Mouse (Mus musculus) midbrain, embryonic 13.5 days (tissue): ENCODE data around the gene Fam78b. TPM values are rescaled to one million over a fixed set of nuclear protein-coding genes. Genes with fewer than 3 reads are reported as not detected.

Experiments used
- ATAC-seq: fragments of 200-750 bp; cut with Nextera tagmentation; 2 replicates; pipeline ENCODE4 v1.8.0; 2017; ENCODE audit warnings: mild to moderate bottlenecking, moderate TSS enrichment, moderate library complexity
- H3K27ac ChIP-seq: fragments of 300-500 bp; sonication (generic); 2 replicates; pipeline ENCODE4 v1.5.1; 2015; ENCODE audit warnings: inconsistent platforms, mild to moderate bottlenecking, moderate library complexity
- H3K27me3 ChIP-seq: fragments of 300-500 bp; sonication (generic); 2 replicates; pipeline ENCODE4 v1.6.1; 2015; ENCODE audit warnings: mild to moderate bottlenecking, inconsistent platforms
- H3K36me3 ChIP-seq: fragments of 300-500 bp; sonication (generic); 2 replicates; pipeline ENCODE4 v1.6.1; 2015; ENCODE audit warnings: mild to moderate bottlenecking, inconsistent platforms
- H3K4me1 ChIP-seq: fragments of 300-500 bp; sonication (generic); replicated peaks from 2 replicates; pipeline ENCODE4 v1.6.1; 2015; ENCODE audit warnings: inconsistent platforms
- H3K4me2 ChIP-seq: fragments of 300-500 bp; sonication (generic); replicated peaks from 2 replicates; pipeline ENCODE4 v1.6.1; 2015; ENCODE audit warnings: moderate library complexity, mild to moderate bottlenecking, inconsistent platforms
- H3K4me3 ChIP-seq: fragments of 300-500 bp; sonication (generic); replicated peaks from 2 replicates; pipeline ENCODE4 v1.5.1; 2015; ENCODE audit warnings: mild to moderate bottlenecking, inconsistent platforms
- H3K9ac ChIP-seq: fragments of 300-500 bp; sonication (generic); replicated peaks from 2 replicates; pipeline ENCODE4 v1.6.1; 2015; ENCODE audit warnings: mild to moderate bottlenecking, inconsistent platforms
- H3K9me3 ChIP-seq: fragments of 300-500 bp; sonication (generic); 2 replicates; pipeline ENCODE4 v1.6.1; 2016; ENCODE audit warnings: mild to moderate bottlenecking, inconsistent platforms
- WGBS: fragments of 180-500 bp; shearing (Covaris S2); methylation state at CpG from one replicate; pipeline ENCODE4 v1.1.7; 2015; 5-methylcytosine and 5-hydroxymethylcytosine counted together
- polyA plus RNA-seq: library from polyadenylated mRNA; unstranded; fragments of >200 nt; fragmentation: Nextera tagmentation; extraction: Ambion mirVana; gene quantifications from 2 replicates; pipeline ENCODE4 v1.2.1, GENCODE M21; 2015

Gene Fam78b
- 8.2 and 9.1 TPM in 2 replicates for polyA plus RNA-seq

- H3K4me3 ChIP-seq, result peak within 1 kb of the TSS; percentile 81
- 0 out of 2 replicates have a peak, but pooled peaks cover 3% of the 10 kb centered on the region for H3K27me3 ChIP-seq
- peak within 1 kb of the TSS; percentile 87 for H3K9ac ChIP-seq
- under 1% methylated on average over 65 of the region's 85 CpGs for WGBS
- no peaks in the 10 kb centered on the region for H3K36me3 ChIP-seq
- H3K4me2 ChIP-seq, result peak within 1 kb of the TSS; percentile 78
- peaks cover 39% of the 10 kb centered on the region for H3K4me1 ChIP-seq
- peak within 1 kb of the TSS; percentile 96 for H3K27ac ChIP-seq
- no peaks in the 10 kb centered on the region for H3K9me3 ChIP-seq
- peak; percentile 79 for ATAC-seq
These were observed at the start of gene Fam78b for GRCm38 (mm10) chr1:167001174-167001843. Gene Fam78b (plus strand): TSS chr1:167001417.

- no peak for ATAC-seq
- Histone ChIP-seq H3K9me3 (no peaks in the 10 kb centered on the region), H3K27me3 (no peaks in the 10 kb centered on the region), H3K4me1 (no peaks in the 10 kb centered on the region), H3K27ac (no peak overlapping the region), H3K4me3 (no peak overlapping the region), H3K4me2 (no peak overlapping the region), H3K36me3 (no peaks in the 10 kb centered on the region), H3K9ac (no peak overlapping the region)
- WGBS, result 42% methylated on average over 10 of the region's 10 CpGs
These were observed 36.7 kb upstream of the Fam78b start for GRCm38 (mm10) chr1:166964508-166964907.

- WGBS, result 82% methylated on average over 5 of the region's 5 CpGs
- Histone ChIP-seq H3K9me3 (no peaks in the 10 kb centered on the region), H3K4me2 (no peak overlapping the region), H3K27me3 (no peaks in the 10 kb centered on the region), H3K4me3 (no peak overlapping the region), H3K4me1 (no peaks in the 10 kb centered on the region), H3K27ac (no peak overlapping the region), H3K9ac (no peak overlapping the region), H3K36me3 (no peaks in the 10 kb centered on the region)
- ATAC-seq, result no peak
These were observed 32.9 kb upstream of the Fam78b start for GRCm38 (mm10) chr1:166968271-166968670.

- no peaks in the 10 kb centered on the region for H3K27me3 ChIP-seq
- H3K4me2 ChIP-seq, result no peak overlapping the region
- H3K4me1 ChIP-seq, result peaks cover 6% of the 10 kb centered on the region
- H3K9me3 ChIP-seq, result no peaks in the 10 kb centered on the region
- no peak for ATAC-seq
- H3K27ac ChIP-seq, result no peak overlapping the region
- whole genome bisulfite sequencing, result 92% methylated on average over 3 of the region's 3 CpGs
- no peaks in the 10 kb centered on the region for H3K36me3 ChIP-seq
- H3K9ac ChIP-seq, result no peak overlapping the region
- no peak overlapping the region for H3K4me3 ChIP-seq
These were observed 27.5 kb upstream of the Fam78b start for GRCm38 (mm10) chr1:166973731-166974130.

GRCm38 (mm10) chr1:166978611-166979010, 22.6 kb upstream of the Fam78b start:
- no peak for ATAC-seq
- no peak overlapping the region for H3K27ac ChIP-seq

GRCm38 (mm10) chr1:166994266-166994665, 7.0 kb upstream of the Fam78b start:
- H3K4me1 ChIP-seq, result no peaks in the 10 kb centered on the region
- no peaks in the 10 kb centered on the region for H3K27me3 ChIP-seq
- WGBS, result 75% methylated on average over 5 of the region's 5 CpGs
- no peaks in the 10 kb centered on the region for H3K36me3 ChIP-seq
- no peak overlapping the region for H3K4me2 ChIP-seq
- ATAC-seq, result no peak
- H3K4me3 ChIP-seq, result no peak overlapping the region
- no peaks in the 10 kb centered on the region for H3K9me3 ChIP-seq
- H3K9ac ChIP-seq, result no peak overlapping the region
- H3K27ac ChIP-seq, result no peak overlapping the region

More at GRCm38 (mm10) chr1:166978611-166979010, 22.6 kb upstream of the Fam78b start:
- Histone ChIP-seq H3K9ac (no peak overlapping the region), H3K4me3 (no peak overlapping the region), H3K4me1 (peaks cover 6% of the 10 kb centered on the region), H3K36me3 (no peaks in the 10 kb centered on the region), H3K27me3 (no peaks in the 10 kb centered on the region), H3K4me2 (no peak overlapping the region), H3K9me3 (no peaks in the 10 kb centered on the region)
- 71% methylated on average over 5 of the region's 5 CpGs for WGBS

- no peak overlapping the region for H3K4me3 ChIP-seq
- no peaks in the 10 kb centered on the region for H3K27me3 ChIP-seq
- WGBS, result 94% methylated on average over 8 of the region's 8 CpGs
- no peak overlapping the region for H3K9ac ChIP-seq
- H3K4me1 ChIP-seq, result peaks cover 6% of the 10 kb centered on the region
- ATAC-seq, result no peak
- no peak overlapping the region for H3K27ac ChIP-seq
- no peak overlapping the region for H3K4me2 ChIP-seq
- no peaks in the 10 kb centered on the region for H3K9me3 ChIP-seq
- H3K36me3 ChIP-seq, result no peaks in the 10 kb centered on the region
These were observed 5.0 kb upstream of the Fam78b start for GRCm38 (mm10) chr1:166996250-166996649.

- Histone ChIP-seq H3K4me2 (no peak overlapping the region), H3K4me3 (no peak overlapping the region), H3K36me3 (no peaks in the 10 kb centered on the region), H3K9me3 (no peaks in the 10 kb centered on the region), H3K27ac (no peak overlapping the region), H3K9ac (no peak overlapping the region), H3K4me1 (peaks cover 6% of the 10 kb centered on the region), H3K27me3 (no peaks in the 10 kb centered on the region)
- WGBS, result 82% methylated on average over 7 of the region's 7 CpGs
- no peak for ATAC-seq
These were observed 4.4 kb upstream of the Fam78b start for GRCm38 (mm10) chr1:166996811-166997210.

GRCm38 (mm10) chr1:167000529-167001173, 566 bp upstream of the Fam78b start:
- no peaks in the 10 kb centered on the region for H3K36me3 ChIP-seq
- peak overlapping the region; percentile 87 for H3K9ac ChIP-seq
- 0 out of 2 replicates have a peak, but pooled peaks cover 3% of the 10 kb centered on the region for H3K27me3 ChIP-seq
- peaks cover 34% of the 10 kb centered on the region for H3K4me1 ChIP-seq
- peak overlapping the region; percentile 81 for H3K4me3 ChIP-seq
- H3K9me3 ChIP-seq, result no peaks in the 10 kb centered on the region
- peak overlapping the region; percentile 96 for H3K27ac ChIP-seq
- ATAC-seq, result peak; percentile 87
- WGBS, result under 1% methylated on average over 39 of the region's 76 CpGs
- H3K4me2 ChIP-seq, result peak overlapping the region; percentile 78

- Histone ChIP-seq H3K9ac (peak overlapping the region; percentile 87), H3K4me1 (peaks cover 42% of the 10 kb centered on the region), H3K27me3 (0 out of 2 replicates have a peak, but pooled peaks cover 3% of the 10 kb centered on the region), H3K27ac (peak overlapping the region; percentile 96), H3K4me3 (peak overlapping the region; percentile 81), H3K36me3 (no peaks in the 10 kb centered on the region), H3K9me3 (no peaks in the 10 kb centered on the region), H3K4me2 (peak overlapping the region; percentile 78)
- peak; percentile 0; the same call in 1 of the 2 replicates for ATAC-seq
- WGBS, result under 1% methylated on average over 30 of the region's 30 CpGs
These were observed 748 bp downstream of the Fam78b start for GRCm38 (mm10) chr1:167001844-167002485.

GRCm38 (mm10) chr1:167002486-167002850, 1.3 kb downstream of the Fam78b start:
- H3K9me3 ChIP-seq, result no peaks in the 10 kb centered on the region
- WGBS, result 2% methylated on average over 19 of the region's 19 CpGs
- peak overlapping the region; percentile 78 for H3K4me2 ChIP-seq
- H3K4me1 ChIP-seq, result peaks cover 44% of the 10 kb centered on the region
- H3K36me3 ChIP-seq, result no peaks in the 10 kb centered on the region
- peak overlapping the region; percentile 87 for H3K9ac ChIP-seq
- H3K4me3 ChIP-seq, result peak overlapping the region; percentile 81
- ATAC-seq, result no peak
- peak overlapping the region; percentile 96 for H3K27ac ChIP-seq
- 0 out of 2 replicates have a peak, but pooled peaks cover 3% of the 10 kb centered on the region for H3K27me3 ChIP-seq

GRCm38 (mm10) chr1:167004621-167005020, 3.4 kb downstream of the Fam78b start:
- H3K36me3 ChIP-seq, result no peaks in the 10 kb centered on the region
- WGBS, result 70% methylated on average over 2 of the region's 2 CpGs
- H3K4me1 ChIP-seq, result peaks cover 60% of the 10 kb centered on the region
- ATAC-seq, result no peak
- peak overlapping the region; percentile 29; the same call in 1 of the 2 replicates for H3K4me2 ChIP-seq
- no peak overlapping the region for H3K27ac ChIP-seq
- H3K9me3 ChIP-seq, result no peaks in the 10 kb centered on the region
- H3K4me3 ChIP-seq, result no peak overlapping the region
- H3K27me3 ChIP-seq, result 0 out of 2 replicates have a peak, but pooled peaks cover 3% of the 10 kb centered on the region
- no peak overlapping the region for H3K9ac ChIP-seq
